Mouse (Mus musculus) regulatory T cell (primary cell): Measurements from ENCODE around the gene Pnp2.
"Not testable (repeated sequence)": the region's sequence is repeated elsewhere in the genome, so short reads cannot be mapped to it uniquely, and the experiment has no call there.

Experiments used
- in situ Hi-C: fragments of 300-600 bp; cut with MboI, MseI; formaldehyde crosslinking; loops from one replicate; pipeline ENCODE4 v1.15.1; 2025; ENCODE audit warnings: high pct_unique_total_duplicates

Gene Pnp2

DNA sequence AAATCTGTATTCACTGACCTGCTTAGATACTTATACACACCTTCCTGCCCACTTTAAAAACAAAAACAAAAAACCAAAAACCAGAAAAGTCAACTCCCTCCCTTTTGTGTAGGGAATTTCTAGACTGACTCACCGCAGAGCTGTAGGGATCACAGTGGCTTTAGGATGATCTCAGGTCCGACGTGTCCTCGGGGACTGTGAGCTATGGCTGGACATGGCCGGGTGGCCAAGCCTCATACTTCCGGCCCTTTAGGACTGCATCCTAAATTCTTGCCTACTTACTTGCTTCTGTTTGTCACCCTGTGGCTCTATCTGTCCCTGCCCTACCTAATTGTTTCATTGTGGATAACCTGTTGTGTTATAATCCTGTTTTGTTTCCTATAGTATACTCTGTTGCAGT, 932 bp downstream of the Pnp2 start:
- in situ Hi-C loops: not testable (repeated sequence)

DNA sequence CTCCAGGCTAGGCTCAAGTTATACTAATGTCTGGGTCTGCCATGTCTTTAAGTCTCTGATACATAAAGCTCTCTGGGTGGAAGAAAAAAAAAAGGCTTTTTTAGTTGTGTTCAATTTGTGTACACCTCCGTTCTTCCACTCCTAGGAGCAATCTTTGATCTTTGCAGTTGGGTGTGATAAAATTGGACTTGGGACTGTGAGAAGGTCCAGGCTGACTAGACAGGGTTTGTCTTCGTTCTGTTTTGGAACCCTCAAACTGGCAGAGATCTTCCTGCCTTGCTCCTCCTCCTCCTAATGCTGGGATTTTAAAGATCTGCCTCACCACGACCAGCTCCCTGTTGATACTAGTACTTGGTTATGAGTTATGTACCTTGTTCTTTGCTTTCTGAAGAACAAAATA, 1.4 kb downstream of the Pnp2 start:
- in situ Hi-C loops: not testable (repeated sequence)

DNA sequence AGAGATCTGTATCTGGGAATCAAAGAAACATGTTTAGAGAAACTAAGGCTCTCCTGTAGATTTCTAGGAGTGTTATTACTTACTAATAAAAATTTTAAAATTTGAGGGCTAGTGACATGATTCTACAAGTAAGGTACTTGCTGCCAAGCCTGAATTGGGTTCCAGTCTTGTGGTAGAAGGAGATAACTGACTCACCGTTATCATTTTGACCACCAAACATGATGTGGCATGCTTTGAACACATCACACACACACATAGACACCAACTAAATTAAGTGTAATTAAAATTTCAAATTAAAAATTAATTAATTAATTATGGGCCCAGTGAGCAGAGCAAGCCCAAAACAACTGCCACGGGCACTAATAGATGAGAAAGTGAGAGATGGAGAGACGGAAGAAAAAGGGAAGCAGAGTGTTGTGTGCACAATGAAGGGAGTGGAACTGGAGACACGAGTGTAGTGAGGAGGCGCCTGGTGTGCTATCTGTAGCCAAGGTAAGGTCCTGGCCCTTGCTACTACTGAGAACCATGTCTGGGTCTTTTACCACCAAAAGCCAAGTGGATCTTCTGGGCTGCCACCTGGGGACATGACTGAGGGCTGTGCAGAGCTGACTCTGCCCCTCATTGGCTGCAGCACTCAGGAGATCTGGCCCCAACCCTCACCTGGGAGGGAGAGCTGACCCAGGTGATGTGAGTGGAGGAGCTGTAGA, 2.6 kb downstream of the Pnp2 start:
- in situ Hi-C loops: not testable (repeated sequence)

DNA sequence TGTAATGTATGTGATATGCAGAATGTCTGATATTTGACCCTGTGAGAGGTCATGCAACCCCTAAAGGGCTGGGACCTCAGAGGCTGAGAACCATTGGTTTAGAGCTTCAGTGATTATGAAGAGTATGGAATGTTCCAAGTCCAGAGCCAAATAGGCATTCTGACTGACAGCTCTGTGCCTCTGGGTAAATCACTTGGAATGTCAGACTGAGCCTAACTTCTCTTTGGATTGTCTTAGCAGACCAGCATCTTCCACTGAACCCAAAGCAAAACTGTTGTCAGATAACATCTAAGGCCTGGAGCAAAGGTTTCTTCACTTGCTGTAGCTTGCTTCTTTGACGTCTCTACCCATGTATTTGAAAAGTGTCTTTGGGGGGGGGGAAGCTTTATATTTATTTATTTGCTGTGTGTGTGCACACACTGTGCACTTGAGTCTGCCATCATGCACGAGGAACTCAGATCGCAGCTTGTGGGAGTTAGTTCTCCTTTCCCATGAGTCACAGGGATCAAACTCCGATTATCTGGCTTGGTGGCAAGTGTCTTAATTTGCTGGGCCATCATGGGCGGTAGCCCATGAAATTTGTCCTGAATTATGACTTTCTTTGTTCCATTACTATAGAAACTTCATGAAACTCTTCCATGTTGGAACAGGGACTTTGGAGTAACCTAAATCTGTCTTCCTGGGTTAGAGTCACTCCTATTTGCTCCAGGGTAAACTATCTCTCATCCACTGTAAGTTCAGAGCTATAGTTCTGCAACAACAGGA, 12.6 kb downstream of the Pnp2 start:
- in situ Hi-C loops: no loop called here

DNA sequence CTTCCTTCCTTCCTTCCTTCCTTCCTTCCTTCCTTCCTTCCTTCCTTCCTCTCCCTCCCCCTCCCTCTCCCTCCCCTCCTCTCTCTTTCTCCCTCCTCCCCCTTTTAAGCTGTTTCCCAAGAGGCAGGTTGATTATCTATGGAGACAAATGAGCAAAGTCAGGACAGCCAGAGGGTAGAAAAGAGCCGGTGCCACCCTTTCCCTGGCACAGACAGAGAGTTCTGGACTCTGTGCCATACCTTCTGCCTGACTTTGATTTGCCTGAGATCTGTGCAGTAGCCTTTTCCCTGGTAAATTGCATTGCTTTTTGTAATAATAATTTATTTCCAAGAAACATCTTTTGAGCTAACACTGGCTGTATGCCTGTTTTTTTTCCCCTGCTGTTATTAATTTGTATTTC, 13.2 kb downstream of the Pnp2 start:
- in situ Hi-C loops: no loop called here

DNA sequence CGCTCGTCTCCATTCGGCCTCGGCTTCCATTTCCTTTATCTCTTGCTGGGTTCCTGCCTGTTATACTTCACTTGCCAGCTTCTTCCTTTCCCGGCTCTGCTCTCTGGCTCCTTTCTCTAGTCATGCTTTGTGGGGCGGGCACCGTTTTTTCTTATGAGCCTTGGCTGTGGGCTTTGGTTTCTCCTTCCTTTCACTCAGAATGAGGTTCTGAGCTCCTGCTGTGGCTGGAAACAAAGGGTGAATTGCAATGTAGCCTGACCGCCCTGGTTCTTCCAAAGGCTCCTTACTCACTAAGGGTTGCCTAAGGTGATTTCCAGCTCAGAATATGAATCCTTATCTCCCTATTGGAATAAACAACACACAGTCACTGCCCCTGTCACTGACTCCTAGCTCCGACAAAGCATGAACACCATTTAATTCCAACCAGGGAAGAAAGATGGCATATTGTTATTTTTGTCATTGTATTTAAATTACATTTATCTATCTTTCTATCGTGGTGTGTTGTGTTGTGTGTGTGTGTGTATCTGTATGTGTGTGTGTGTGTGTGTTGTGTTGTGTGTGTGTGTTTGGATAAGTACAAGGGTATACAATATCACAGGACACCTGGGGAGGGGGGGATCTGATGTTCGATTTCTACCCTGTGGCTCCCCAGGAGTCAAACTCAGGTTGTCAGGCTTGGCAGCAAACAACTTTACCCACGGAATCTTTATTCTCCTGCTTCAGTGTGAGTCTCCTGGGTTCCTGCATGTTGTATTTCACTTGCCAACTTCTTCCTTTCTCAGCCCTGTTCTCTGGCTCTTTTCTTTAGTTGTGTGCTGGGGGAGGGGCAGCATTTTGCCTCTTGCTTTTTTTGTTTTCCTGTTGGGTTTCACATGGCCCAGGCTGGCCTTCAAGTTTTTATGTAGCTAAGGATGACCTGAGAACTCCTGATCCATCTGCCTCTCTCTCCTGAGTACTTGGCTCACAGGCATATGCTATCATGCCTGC, 14.1 kb downstream of the Pnp2 start:
- in situ Hi-C loops: no loop called here

DNA sequence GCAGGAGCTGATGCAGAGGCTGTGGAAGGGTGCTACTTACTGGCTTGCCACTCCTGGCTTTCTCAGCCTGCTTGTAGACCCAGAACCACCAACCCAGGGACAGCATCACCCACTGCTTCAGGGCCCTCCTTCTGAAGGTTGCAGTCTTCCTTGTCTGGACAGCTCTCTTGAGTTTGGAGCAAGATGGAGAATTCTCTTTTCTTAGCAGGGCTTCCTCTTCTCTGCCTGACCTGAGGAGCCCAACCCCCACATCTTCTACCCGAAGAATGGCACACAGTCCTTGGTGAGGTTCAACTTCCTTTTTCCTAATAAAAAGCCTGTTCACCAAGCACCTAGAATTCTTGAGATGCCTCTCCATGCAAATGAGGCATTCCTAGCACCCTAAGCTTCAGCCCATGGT, 15.0 kb downstream of the Pnp2 start:
- in situ Hi-C loops: no loop called here

DNA sequence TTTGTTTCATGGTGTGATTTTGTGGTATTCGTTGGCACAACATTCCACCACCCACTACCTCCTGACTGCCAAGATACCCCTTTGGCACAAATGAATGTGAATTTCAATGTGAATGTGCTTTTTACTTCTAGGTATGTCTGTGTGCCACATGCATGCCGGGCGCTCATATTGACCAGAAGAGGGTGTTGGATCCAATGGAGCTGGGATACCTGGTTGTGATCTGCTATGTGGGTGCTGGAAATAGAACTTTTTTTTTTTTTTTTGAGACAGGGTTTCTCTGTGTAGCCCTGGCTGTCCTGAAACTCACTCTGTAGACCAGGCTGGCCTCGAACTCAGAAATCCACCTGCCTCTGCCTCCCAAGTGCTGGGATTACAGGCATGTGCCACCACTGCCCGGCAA, 17.3 kb downstream of the Pnp2 start:
- in situ Hi-C loops: not testable (repeated sequence)

DNA sequence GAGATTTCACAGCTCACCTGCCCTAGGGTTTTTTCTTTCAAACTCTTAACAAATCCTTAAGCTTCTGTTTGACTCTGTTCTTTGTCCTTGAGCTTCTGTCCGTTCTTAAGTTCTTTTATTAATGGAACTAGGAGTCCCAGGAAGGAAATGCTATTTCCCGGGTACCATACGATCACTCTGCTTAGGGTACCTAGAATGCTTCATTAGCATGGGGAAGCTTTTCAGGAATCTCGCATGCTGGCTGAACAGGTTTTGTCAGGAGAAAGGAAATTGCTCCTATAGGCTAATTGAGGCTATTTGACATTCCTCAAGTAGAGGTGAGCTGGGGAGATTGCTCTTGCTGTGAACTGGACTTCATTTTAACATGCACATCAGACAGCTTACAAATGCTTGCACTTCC, 17.9 kb downstream of the Pnp2 start:
- in situ Hi-C loops: no loop called here

DNA sequence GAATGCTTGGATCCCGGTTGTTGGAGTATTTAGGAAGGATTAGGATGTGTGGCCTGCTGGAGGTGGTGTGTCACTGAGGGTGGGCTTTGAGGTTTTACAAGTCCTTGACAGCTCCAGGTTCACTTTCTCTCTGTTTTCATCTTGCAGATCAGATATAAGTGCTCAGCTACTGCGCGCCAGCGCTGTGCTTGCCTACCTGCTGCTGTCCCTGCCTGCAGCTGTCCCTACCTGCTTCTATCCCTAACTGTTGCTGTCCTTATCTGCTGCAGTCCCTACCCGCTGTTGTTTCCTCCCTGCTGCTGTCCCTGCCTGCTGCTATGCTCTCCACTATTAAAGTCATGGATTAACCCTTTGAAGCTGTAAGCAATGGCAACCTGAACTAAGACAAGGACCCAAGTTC, 19.2 kb downstream of the Pnp2 start:
- in situ Hi-C loops: no loop called here

DNA sequence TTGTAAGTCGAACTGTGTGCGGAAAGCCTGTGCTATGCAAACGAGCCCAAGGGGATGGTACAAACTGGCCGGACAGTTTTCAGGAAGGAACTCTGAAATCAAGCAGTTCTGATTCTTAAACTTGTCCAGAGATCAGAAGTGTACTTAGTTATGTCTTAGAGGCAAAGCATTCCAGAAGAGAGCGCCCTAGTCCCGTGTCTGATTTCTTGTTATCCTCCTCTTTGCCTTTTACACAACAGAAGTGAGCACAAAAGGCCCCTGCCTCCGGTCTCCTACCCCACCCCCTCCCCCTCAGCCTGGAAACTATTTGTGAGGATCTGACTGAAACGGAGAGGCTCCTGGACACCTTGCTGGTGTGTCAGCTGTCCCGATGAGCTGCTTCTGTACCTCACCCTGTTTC, 20.9 kb downstream of the Pnp2 start:
- in situ Hi-C loops: no loop called here

DNA sequence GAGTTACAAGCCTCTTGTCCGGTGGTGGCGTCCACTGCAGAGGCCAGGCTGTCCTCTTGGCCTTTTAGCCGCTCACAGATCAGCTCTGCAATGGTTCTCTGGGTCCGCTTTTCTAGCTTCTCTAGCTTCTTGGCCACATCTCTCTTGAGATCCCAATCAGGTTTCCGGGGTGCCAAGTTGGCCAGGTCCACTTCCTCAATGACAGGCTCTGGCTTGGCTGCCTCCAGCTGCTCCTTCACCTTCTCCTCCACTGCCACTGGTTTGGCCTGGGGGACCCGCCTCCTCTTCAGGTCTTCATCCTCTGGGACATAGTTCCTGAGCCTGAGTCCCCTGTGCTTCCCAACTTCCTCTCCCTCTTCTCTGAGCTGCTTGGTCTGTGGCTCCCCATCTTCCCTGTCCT, 22.7 kb downstream of the Pnp2 start:
- in situ Hi-C loops: not testable (repeated sequence)

DNA sequence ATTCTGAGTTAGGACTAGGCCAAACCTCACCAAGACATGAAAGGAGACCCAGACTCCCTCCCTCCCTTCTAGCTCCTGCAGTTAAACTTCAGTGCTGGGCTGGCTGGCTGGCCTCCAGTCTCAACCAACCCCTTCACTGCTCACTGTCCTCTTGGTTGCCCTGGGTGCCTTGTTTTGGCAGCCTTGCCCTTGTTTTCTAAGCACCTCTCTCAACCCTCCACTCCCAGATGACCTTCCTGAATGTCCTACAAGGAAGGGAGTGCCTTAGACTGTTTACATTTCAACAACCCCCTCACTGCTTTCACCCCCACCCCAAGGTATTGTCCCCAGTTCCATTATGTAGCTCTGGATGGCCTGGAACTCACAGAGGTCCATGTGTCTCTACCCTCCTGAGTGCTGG, 23.8 kb downstream of the Pnp2 start:
- in situ Hi-C loops: no loop called here

DNA sequence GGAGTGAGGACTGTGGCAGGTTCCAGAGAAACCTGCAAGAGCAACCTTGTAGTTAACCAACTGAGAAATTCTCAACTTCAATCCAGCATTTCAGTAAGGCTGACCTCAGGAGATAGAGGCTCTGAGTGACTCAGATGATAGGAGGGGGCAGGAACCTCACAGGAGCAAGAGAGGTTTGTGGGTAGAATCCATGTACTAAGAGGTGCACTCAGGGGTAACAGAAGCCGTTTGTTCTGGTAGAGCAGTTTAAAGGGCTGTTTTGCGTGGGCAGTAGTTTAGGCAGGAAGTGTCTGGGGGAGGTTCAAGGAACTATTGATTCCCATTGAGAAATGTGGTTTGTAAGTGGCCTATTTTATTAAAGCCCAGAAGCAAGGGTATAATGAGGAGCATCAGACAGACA, 25.4 kb downstream of the Pnp2 start:
- in situ Hi-C loops: no loop called here

DNA sequence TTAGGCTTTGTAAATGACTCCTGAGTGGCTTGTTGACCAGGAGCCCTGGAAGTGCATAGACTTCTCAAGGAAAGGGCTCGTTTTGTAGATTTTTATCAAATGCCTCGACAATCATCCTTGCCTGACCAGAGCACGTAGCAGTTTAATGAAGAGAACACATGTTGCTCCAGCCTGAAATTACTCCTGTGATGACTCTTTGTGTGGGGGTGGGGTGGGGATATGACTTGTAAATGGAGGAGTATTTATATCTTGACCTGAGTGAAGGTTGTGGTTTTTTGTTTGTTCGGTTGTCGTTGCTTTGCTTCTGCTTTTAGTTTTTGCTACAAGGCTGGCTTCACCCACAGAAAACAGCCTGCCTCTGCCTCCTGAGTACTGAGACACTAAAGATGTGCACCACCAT, 26.0 kb downstream of the Pnp2 start:
- in situ Hi-C loops: no loop called here

DNA sequence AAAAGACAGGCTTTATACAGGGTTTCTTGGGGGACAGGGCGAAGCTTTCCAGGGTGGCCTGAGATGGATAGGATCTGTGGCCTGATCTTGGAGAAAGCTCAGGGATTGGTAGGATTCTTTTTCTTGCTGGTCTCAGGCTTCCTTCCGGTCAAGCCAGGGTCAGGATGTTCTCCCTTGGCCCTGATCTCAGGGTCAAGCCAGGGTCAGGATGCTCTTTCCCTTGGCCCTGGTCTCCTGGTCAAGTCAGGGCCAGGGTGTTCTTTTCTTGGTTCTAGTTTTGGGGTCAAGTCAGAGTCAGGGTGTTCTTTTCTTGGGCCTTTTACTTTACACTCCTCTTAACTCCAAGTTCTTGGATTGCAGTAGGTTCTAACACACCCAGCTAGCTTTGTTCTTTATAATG, 31.9 kb downstream of the Pnp2 start:
- in situ Hi-C loops: no loop called here

DNA sequence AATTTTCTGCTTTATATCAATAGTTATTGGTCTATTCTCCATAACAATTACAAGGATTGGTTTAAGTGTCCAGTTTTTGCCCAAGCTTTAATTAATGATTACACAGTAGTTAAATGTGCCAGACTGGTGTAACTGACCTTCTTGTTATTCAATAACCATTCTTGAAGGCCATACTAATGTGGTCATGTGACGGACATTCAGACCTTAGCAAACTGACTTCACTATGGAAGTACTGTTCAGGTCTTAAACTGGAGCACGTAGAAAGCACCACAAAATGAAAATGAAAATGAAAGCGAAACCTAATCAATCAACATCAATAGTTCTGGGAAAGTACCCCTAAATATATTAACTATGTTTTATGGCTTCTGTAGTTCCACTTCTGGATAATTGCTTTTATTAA, 35.2 kb downstream of the Pnp2 start:
- in situ Hi-C loops: no loop called here

DNA sequence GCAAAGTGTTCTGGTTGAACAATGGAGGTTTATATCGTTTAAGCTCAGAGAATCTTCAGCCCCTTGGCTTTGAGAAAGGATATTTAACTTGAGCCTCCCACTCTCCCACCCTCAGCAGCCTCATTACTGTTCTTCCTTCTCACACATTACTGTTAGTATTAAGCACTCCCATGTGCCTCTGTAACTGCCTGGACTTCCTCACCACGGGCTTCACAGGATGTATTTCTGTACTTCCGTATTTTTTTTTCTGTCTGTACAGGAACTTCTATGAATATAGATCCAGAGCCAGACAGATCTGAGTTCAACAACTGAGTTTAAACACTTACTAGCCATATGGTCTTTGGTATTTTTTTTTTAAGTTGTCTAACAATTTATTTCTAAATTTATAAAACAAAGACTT, 41.3 kb downstream of the Pnp2 start:
- in situ Hi-C loops: no loop called here

DNA sequence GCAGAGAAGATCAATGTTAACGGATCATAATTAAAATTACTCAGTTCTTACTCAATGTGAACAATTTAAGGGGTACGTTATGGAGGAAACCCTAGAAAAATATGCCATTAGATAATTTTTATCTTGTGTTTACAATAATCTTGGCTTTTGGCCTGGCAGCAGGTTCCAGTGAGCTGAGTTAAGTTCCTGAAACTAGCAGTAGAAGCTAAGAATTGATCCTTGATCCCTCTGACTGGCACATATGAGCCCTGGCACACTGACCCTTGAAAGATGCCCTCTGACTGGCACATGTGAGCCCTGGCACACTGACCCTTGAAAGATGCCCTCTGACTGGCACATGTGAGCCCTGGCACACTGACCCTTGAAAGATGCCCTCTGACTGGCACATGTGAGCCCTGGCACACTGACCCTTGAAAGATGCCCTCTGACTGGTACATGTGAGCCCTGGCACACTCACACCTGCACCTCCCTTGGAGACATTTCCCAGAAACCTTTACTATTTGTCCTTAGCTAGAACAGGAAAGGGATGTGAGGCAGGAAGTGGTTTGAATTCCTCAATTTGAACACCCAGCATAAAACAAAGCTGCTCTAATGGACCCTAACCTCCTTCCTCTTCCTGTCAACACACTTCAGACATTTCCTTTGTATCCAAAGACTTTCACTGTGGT, 42.3 kb downstream of the Pnp2 start:
- in situ Hi-C loops: no loop called here

DNA sequence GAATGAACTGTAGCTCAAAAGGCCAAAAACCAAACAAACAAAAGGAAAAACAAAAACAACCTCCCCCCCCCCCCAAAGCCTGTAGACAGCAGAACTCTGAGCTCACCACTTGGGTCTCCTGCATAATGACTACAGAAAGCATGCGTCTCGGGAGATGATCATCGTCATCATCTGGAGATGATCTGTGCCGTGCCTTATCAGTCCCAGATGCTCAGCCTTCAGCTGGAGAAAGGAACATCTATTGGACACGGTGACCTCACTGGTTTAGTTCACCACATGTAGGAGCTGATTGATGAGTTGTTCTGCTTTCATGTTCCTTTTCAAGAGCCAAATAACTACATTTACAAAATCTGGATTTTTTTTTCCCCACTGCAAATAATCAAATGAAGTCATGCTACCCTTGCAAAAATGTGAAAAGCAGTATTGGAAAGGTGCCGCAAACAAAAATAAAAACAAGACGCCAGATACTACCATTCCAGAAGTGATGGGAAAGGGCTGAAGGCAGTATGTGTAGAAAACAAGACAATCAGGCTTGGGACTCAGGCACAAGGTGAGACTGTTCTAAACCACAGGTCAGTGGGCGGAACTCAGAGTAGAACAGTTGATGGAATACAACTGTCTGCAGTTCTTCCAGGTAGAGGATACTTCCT, 51.5 kb downstream of the Pnp2 start, which contains the start of gene Rnase10:
Gene Rnase10 (plus strand): TSS at position 600 of the 650 bp plus-strand sequence.
- in situ Hi-C loops: loop anchor here (10.0 kb wide), 1 partner anchor 1268 kb away; the partner anchor contains the start of genes Rab2b and Tox4
